Mouse (Mus musculus): ENCODE measurements around the gene Cela2a. TPM values are rescaled to one million over a fixed set of nuclear protein-coding genes. Genes with fewer than 3 reads are reported as not detected.

The Cela2a gene
- total and polyA plus RNA-seq, 3 experiments, result 0.62 TPM; not detected in 2

DNA sequence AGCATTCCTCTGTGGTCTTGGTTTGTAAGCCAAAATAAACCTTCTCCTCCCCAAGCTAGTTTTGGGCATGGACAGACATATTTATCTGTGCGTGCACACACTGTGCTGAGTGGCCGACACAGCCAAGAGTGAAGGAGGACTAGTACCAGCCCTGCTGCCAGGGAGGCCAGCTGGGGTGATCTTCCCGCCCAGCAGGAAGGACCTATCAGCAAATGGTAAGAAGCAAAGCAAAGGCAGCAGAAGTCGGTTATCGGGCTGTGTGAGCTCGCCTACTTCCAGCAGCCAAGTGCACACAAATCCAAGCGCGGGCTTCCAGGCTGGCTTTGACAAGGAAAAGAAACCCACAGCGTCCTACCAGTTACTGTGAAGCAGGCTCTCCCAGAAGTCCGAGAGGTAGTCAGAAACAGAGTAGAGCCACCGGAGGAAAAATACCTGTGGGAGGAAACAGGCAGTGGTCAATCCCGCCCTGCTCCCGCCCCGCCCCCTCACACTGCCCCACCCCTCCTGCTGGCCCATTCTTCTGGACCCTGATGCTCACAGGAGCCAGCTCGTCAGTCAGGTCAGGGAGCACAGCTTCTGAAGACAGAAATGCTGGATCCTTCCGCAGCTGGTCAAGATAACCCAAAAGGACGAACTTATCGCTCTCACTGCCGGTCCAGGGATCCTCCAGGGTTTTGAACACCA, 58.5 kb downstream of the Cela2a start:
- peak overlapping the region; percentile 78 for H3K27ac ChIP-seq
- 35% methylated on average over 19 of the region's 19 CpGs for WGBS
- H3K79me2 ChIP-seq (replicated peaks; ENCODE audit: control insufficient read depth, insufficient read depth, low read length), result no peaks in the 10 kb centered on the region
- no peaks in the 10 kb centered on the region for H3K36me3 ChIP-seq (ENCODE audit: control insufficient read depth, insufficient read depth, low read length)
- no peak overlapping the region for H3K4me3 ChIP-seq
- H3K27me3 ChIP-seq (ENCODE audit: control insufficient read depth, insufficient read depth, low read length), result no peaks in the 10 kb centered on the region
- H3K4me1 ChIP-seq (ENCODE audit: control insufficient read depth, insufficient read depth, low read length), result peaks cover 12% of the 10 kb centered on the region
- intact Hi-C loops (cut with DNase I), result no loop called here
- peak in 1 of 2 experiments; percentile 85 for DNase-seq
- TF ChIP-seq CTCF (IDR thresholded peaks at IDR 0.05), result no peak
- peak; percentile 92 for TF ChIP-seq EP300 (IDR thresholded peaks at IDR 0.05; ENCODE audit: insufficient read depth, low read depth, low read length)
- peak; percentile 50; the same call in 1 of the 2 replicates for TF ChIP-seq POLR2A (IDR thresholded peaks at IDR 0.05; ENCODE audit: insufficient read depth, low read depth, low read length)
- H3K9ac ChIP-seq (ENCODE audit: low read depth, low read length), result no peak overlapping the region

DNA sequence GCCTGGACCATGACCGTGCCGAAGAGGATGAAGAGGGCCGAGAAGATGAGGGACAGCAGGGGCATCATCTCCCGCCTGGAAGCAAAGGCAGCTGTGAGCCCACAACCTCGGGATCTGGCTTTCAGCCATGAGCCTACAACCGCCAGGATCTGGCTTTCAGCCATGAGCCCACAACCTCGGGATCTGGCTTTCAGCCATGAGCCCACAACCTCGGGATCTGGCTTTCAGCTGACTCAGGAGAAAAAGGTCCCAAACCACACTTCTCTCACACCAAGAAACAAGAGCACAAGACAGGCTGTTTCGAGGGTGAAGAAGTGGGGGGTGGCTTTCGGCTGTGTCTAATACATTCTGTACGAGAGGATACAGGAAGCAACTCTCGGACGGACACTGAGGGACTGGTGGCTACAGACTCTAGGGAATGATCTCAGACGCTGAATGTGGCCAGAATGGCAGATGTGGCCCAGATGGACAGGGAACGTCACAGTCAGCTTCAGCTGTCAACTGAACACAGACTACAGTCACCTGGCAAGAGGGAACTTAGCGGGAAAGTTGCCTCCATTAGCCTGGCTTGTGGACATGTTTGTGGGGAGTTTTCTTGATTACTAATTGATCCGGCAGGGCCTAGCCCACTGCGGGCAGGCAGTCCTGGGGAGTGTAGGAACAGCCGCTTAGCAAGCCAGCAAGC, 59.1 kb downstream of the Cela2a start:
- peak overlapping the region; percentile 78 for H3K27ac ChIP-seq
- peak; percentile 70 to 71 for DNase-seq
- H3K36me3 ChIP-seq (ENCODE audit: control insufficient read depth, insufficient read depth, low read length), result no peaks in the 10 kb centered on the region
- WGBS, result 9% methylated on average over 19 of the region's 19 CpGs
- peak overlapping the region; percentile 15; the same call in 1 of the 2 replicates for H3K9ac ChIP-seq (ENCODE audit: low read depth, low read length)
- H3K4me1 ChIP-seq (ENCODE audit: control insufficient read depth, insufficient read depth, low read length), result peaks cover 12% of the 10 kb centered on the region
- H3K27me3 ChIP-seq (ENCODE audit: control insufficient read depth, insufficient read depth, low read length), result no peaks in the 10 kb centered on the region
- no peak overlapping the region for H3K4me3 ChIP-seq
- intact Hi-C loops (cut with DNase I), result no loop called here
- H3K79me2 ChIP-seq (replicated peaks; ENCODE audit: control insufficient read depth, insufficient read depth, low read length), result no peaks in the 10 kb centered on the region
- TF ChIP-seq EP300 (IDR thresholded peaks at IDR 0.05; ENCODE audit: insufficient read depth, low read depth, low read length) (0 out of 2 replicates have a peak, but pooled peaks have one; percentile 34), POLR2A (IDR thresholded peaks at IDR 0.05; ENCODE audit: insufficient read depth, low read depth, low read length) (no peak)

DNA sequence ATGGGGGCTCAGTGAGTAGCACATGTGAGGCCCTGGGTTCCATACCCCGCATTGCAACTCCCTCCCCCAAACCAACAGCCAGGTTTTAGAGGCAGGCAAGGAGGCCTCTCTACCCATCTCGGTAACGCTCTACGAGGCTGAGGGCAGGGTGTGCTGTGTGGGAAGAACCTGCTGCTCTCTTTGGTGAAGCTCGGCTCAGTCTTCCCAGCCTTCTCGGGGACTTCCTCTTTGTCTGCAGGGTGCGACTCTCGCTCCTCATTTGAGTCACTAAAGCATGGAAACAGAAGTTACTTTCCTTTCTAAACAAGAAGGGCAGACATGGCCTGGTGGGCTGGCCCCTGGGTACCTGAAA, 59.7 kb downstream of the Cela2a start:
- Histone ChIP-seq H3K27ac (peak overlapping the region; percentile 78), H3K9ac (ENCODE audit: low read depth, low read length) (peak overlapping the region; percentile 15; the same call in 1 of the 2 replicates), H3K79me2 (replicated peaks; ENCODE audit: control insufficient read depth, insufficient read depth, low read length) (no peaks in the 10 kb centered on the region), H3K36me3 (ENCODE audit: control insufficient read depth, insufficient read depth, low read length) (no peaks in the 10 kb centered on the region), H3K4me1 (ENCODE audit: control insufficient read depth, insufficient read depth, low read length) (peaks cover 12% of the 10 kb centered on the region), H3K27me3 (ENCODE audit: control insufficient read depth, insufficient read depth, low read length) (no peaks in the 10 kb centered on the region), H3K4me3 (no peak overlapping the region)
- intact Hi-C loops (cut with DNase I), result no loop called here
- WGBS, result 63% methylated on average over 8 of the region's 8 CpGs
- TF ChIP-seq POLR2A (IDR thresholded peaks at IDR 0.05; ENCODE audit: insufficient read depth, low read depth, low read length) (no peak), CTCF (IDR thresholded peaks at IDR 0.05) (no peak), EP300 (IDR thresholded peaks at IDR 0.05; ENCODE audit: insufficient read depth, low read depth, low read length) (no peak)
- peak in 1 of 2 experiments; percentile 57 for DNase-seq

DNA sequence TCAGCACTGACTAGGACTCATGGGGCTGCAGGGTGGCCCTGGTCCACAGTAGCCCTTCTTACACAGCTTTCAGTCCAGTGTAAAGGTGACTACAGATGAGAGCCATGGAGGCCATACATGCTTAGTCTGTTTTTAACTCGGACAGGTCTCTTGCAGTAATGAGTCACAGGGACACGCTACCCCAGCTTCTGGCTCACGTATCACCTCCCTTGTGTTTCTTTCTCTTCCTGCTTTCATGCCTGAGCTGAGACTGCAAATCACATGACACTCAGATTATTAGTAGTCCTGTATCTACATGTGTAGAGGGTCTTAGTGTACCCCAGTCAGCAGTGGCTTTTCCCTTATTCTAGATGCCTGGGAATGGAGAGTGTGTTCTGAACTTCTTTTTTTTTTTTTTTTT, 61.0 kb downstream of the Cela2a start:
- TF ChIP-seq EP300 (IDR thresholded peaks at IDR 0.05; ENCODE audit: insufficient read depth, low read depth, low read length) (no peak), CTCF (IDR thresholded peaks at IDR 0.05) (no peak), POLR2A (IDR thresholded peaks at IDR 0.05; ENCODE audit: insufficient read depth, low read depth, low read length) (no peak)
- Histone ChIP-seq H3K79me2 (replicated peaks; ENCODE audit: control insufficient read depth, insufficient read depth, low read length) (no peaks in the 10 kb centered on the region), H3K9ac (ENCODE audit: low read depth, low read length) (no peak overlapping the region), H3K4me1 (ENCODE audit: control insufficient read depth, insufficient read depth, low read length) (peaks cover 12% of the 10 kb centered on the region), H3K27me3 (ENCODE audit: control insufficient read depth, insufficient read depth, low read length) (no peaks in the 10 kb centered on the region), H3K4me3 (no peak overlapping the region), H3K36me3 (ENCODE audit: control insufficient read depth, insufficient read depth, low read length) (no peaks in the 10 kb centered on the region), H3K27ac (no peak overlapping the region)
- DNase-seq, result no peak
- intact Hi-C loops (cut with DNase I), result no loop called here
- WGBS, result 97% methylated on average over 3 of the region's 3 CpGs

Other genes with a start within 250 kb of the Cela2a start
- gene Fblim1, start 220.1 kb downstream of the Cela2a start, total RNA-seq (2021), result 100 to 1,000 TPM; 236 to 263 TPM
- gene Fblim1, start 220.1 kb downstream of the Cela2a start, polyA plus RNA-seq (2012; rRNA removed), result 297 and 303 TPM in 2 replicates
- gene Tmem82, start 207.5 kb downstream of the Cela2a start, total RNA-seq (2021), result 10 to 100 TPM; 16.5 to 20.2 TPM
- 35.5 and 36.6 TPM in 2 replicates for gene Tmem82, start 207.5 kb downstream of the Cela2a start, polyA plus RNA-seq (2012; rRNA removed)
- gene Slc25a34, start 202.3 kb downstream of the Cela2a start, total RNA-seq (2021), result 100 to 1,000 TPM; 118 to 132 TPM
- 183 and 258 TPM in 2 replicates for gene Slc25a34, start 202.3 kb downstream of the Cela2a start, polyA plus RNA-seq (2012; rRNA removed)
- 100 to 1,000 TPM in 1 of 2 experiments, 10 to 100 TPM in 1; 95.2 to 126 TPM for gene Plekhm2, start 161.3 kb downstream of the Cela2a start, total RNA-seq (2021)
- gene Plekhm2, start 161.3 kb downstream of the Cela2a start, polyA plus RNA-seq (2012; rRNA removed), result 111 and 144 TPM in 2 replicates
- gene Rsc1a1, start 140.6 kb downstream of the Cela2a start, total RNA-seq (2021), result not detected
- 4.6 and 8.8 TPM in 2 replicates for gene Rsc1a1, start 140.6 kb downstream of the Cela2a start, polyA plus RNA-seq (2012; rRNA removed)
- gene Ddi2, start 102.7 kb downstream of the Cela2a start, total RNA-seq (2021), result 10 to 100 TPM; 28.6 to 29.4 TPM
- 8.7 and 14.2 TPM in 2 replicates for gene Ddi2, start 102.7 kb downstream of the Cela2a start, polyA plus RNA-seq (2012; rRNA removed)
- gene Agmat, start 79.5 kb downstream of the Cela2a start, total RNA-seq (2021), result under 1 TPM; 0.23 to 0.32 TPM
- 0.57 and 1.1 TPM in 2 replicates for gene Agmat, start 79.5 kb downstream of the Cela2a start, polyA plus RNA-seq (2012; rRNA removed)
- gene Dnajc16, start 35.2 kb downstream of the Cela2a start, total RNA-seq (2021), result 10 to 100 TPM; 20.4 to 24.9 TPM
- 12.5 and 20.9 TPM in 2 replicates for gene Dnajc16, start 35.2 kb downstream of the Cela2a start, polyA plus RNA-seq (2012; rRNA removed)
- 1 to 10 TPM; 7.5 to 8.1 TPM for gene Casp9, start 32.5 kb downstream of the Cela2a start, total RNA-seq (2021)
- gene Casp9, start 32.5 kb downstream of the Cela2a start, polyA plus RNA-seq (2012; rRNA removed), result 10.0 and 15.5 TPM in 2 replicates
- not detected for gene Ctrc, start 20.2 kb upstream of the Cela2a start, total RNA-seq (2021)
- gene Ctrc, start 20.2 kb upstream of the Cela2a start, polyA plus RNA-seq (2012; rRNA removed), result not detected in 2 replicates
- gene Efhd2, start 48.8 kb upstream of the Cela2a start, total RNA-seq (2021), result 10 to 100 TPM; 19.4 to 21.2 TPM
- gene Efhd2, start 48.8 kb upstream of the Cela2a start, polyA plus RNA-seq (2012; rRNA removed), result 28.4 and 33.0 TPM in 2 replicates
- under 1 TPM; 0.47 to 0.55 TPM for gene Fhad1, start 188.9 kb upstream of the Cela2a start, total RNA-seq (2021)
- 0.47 and 0.53 TPM in 2 replicates for gene Fhad1, start 188.9 kb upstream of the Cela2a start, polyA plus RNA-seq (2012; rRNA removed)